Mouse (Mus musculus) testis, adult 2 months (tissue): ENCODE results near the gene Dusp27.

Source experiments
- CTCF ChIP-seq: fragments of 200-500 bp; IDR thresholded peaks from 2 replicates; pipeline ENCODE4 v1.5.1; 2012; ENCODE audit warnings: low read depth, mild to moderate bottlenecking, inconsistent platforms, low read length, moderate library complexity; ENCODE audit not compliant: control insufficient read depth, insufficient read depth, insufficient replicate concordance
- POLR2A ChIP-seq: fragments of 200-500 bp; IDR thresholded peaks from 2 replicates; pipeline ENCODE4 v1.6.1; 2012; ENCODE audit warnings: low read depth, mild to moderate bottlenecking, inconsistent platforms, low read length, moderate library complexity; ENCODE audit not compliant: control insufficient read depth

- TF ChIP-seq POLR2A = no peak
- TF ChIP-seq CTCF = no peak
Observed at GRCm38 (mm10) chr1:166138136-166138535, 10.4 kb upstream of the Dusp27 start.
